Mouse (Mus musculus) C2C12 (cell line): ENCODE data around the gene Lgals12. TPM values are rescaled to one million over a fixed set of nuclear protein-coding genes. Genes with fewer than 3 reads are reported as not detected.

ENCODE experiments used
- H3K27me3 ChIP-seq: one replicate; pipeline ENCODE4 v1.6.1; 2011; ENCODE audit not compliant: control insufficient read depth, insufficient read depth, insufficient read length
- H3K36me3 ChIP-seq: one replicate; pipeline ENCODE4 v1.6.1; 2011; ENCODE audit not compliant: control insufficient read depth, insufficient read depth
- H3K4me3 ChIP-seq: one replicate; pipeline ENCODE4 v1.5.1; 2011; ENCODE audit warnings: mild to moderate bottlenecking, control low read depth; ENCODE audit not compliant: poor library complexity, insufficient read depth, severe bottlenecking
- H3K79me2 ChIP-seq: one replicate; pipeline ENCODE4 v1.6.1; 2011; ENCODE audit not compliant: control insufficient read depth, insufficient read depth
- H3K79me3 ChIP-seq: one replicate; pipeline ENCODE4 v1.6.1; 2011; ENCODE audit warnings: low read depth, control low read depth
- H3ac ChIP-seq: one replicate; pipeline ENCODE3; 2011; ENCODE audit warnings: low read depth; ENCODE audit not compliant: control insufficient read depth, insufficient read length
- CEBPB ChIP-seq: IDR thresholded peaks from one replicate; pipeline ENCODE4 v1.6.1; 2011; ENCODE audit warnings: low read depth, mild to moderate bottlenecking, control low read depth, moderate library complexity
- CTCF ChIP-seq: IDR thresholded peaks from one replicate; pipeline ENCODE4 v1.5.1; 2011; ENCODE audit not compliant: control insufficient read depth, insufficient read depth, insufficient read length
- FOSL1 ChIP-seq: IDR thresholded peaks from one replicate; pipeline ENCODE4 v1.8.0; 2011; ENCODE audit warnings: mild to moderate bottlenecking, low read length; ENCODE audit not compliant: poor library complexity, insufficient read depth, severe bottlenecking
- MAX ChIP-seq: IDR thresholded peaks from one replicate; pipeline ENCODE4 v1.6.1; 2011; ENCODE audit warnings: mild to moderate bottlenecking, control low read depth
- MYOD1 ChIP-seq: IDR thresholded peaks from one replicate; pipeline ENCODE4 v1.6.1; 2011; ENCODE audit warnings: low read depth; ENCODE audit not compliant: control insufficient read depth, insufficient read length
- MYOG ChIP-seq: IDR thresholded peaks from one replicate; pipeline ENCODE4 v1.6.1; 2011; ENCODE audit not compliant: control insufficient read depth, insufficient read length; ENCODE audit errors: extremely low read depth
- USF1 ChIP-seq: IDR thresholded peaks from one replicate; pipeline ENCODE4 v1.6.1; 2011; ENCODE audit warnings: low read depth, mild to moderate bottlenecking, control low read depth, moderate library complexity
- polyA plus RNA-seq: library from polyadenylated mRNA; unstranded; fragments of >200 nt; fragmentation: generic; extraction: Trizol; gene quantifications from one replicate; pipeline ENCODE4 v1.2.1, GENCODE M21; 2012; ENCODE audit warnings: missing spikeins

Gene Lgals12
- polyA plus RNA-seq, 1 experiment = not detected

DNA sequence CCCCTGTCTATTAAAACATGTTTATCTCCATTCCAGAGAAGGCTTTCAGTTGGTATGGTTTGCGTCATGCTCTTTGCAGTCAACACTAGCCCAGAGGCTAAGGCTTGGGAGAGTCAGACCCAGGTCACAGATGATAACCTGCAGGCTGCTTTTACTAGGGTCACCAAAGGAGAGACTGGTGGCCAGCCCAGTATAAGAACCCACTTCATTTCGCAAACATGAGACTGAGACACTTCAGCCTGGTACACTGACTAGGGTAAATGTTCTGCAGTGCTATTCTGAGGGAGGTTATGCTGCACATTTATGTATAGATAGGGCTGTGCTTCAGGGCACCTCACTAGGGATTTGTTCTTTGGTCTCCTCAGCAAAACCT is 54.7 kb downstream of the Lgals12 start:
- Histone ChIP-seq H3K79me3 (no peaks in the 10 kb centered on the region), H3K36me3 (no peaks in the 10 kb centered on the region), H3K4me3 (no peak overlapping the region), H3K79me2 (no peaks in the 10 kb centered on the region), H3K27me3 (no peaks in the 10 kb centered on the region), H3ac (no peak overlapping the region)
- no peak for TF ChIP-seq MYOG
- TF ChIP-seq CEBPB = no peak
- no peak for TF ChIP-seq MAX
- no peak for TF ChIP-seq MYOD1
- TF ChIP-seq FOSL1 = no peak
- no peak for TF ChIP-seq CTCF
- TF ChIP-seq USF1 = no peak

DNA sequence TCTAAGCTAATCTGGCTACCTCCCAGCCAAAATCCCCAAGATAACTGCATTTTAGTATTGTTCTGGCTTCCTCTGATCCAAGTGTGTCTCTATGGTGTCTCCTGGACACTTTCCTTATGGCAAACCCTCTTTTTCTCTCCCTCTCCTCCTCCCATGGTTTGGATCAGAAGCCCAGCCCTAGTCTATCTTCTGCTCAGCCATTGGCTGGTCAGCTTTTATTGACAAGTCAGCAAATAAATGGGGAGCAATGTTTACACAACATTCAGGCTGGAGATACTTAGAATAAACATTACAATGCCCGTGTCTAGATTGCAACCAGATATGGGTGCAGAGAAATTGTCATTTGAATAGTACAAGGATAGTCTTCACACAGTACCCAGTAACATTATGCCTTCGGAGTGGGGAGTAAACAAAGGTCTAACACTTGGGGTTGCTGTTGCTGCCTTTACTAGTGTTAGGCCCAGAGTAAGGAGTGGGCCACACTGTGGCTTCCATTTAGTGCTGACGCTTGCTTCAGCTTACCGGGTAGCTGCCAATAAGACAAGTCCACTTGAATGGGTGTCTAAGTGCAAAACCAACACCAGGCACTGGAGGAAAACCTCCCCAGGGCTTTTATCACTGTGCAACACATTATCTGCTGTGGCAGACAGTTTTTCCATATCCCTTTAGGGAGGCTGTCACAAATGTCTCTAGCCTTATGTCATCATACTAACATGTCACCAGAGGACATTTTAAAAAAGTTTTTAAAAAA is 55.3 kb downstream of the Lgals12 start:
- Histone ChIP-seq H3K4me3 (no peak overlapping the region), H3K27me3 (no peaks in the 10 kb centered on the region), H3K79me2 (no peaks in the 10 kb centered on the region), H3K79me3 (no peaks in the 10 kb centered on the region), H3ac (no peak overlapping the region), H3K36me3 (no peaks in the 10 kb centered on the region)
- TF ChIP-seq CTCF (no peak), USF1 (no peak), MYOD1 (no peak), MYOG (no peak), FOSL1 (no peak), MAX (no peak), CEBPB (no peak)

DNA sequence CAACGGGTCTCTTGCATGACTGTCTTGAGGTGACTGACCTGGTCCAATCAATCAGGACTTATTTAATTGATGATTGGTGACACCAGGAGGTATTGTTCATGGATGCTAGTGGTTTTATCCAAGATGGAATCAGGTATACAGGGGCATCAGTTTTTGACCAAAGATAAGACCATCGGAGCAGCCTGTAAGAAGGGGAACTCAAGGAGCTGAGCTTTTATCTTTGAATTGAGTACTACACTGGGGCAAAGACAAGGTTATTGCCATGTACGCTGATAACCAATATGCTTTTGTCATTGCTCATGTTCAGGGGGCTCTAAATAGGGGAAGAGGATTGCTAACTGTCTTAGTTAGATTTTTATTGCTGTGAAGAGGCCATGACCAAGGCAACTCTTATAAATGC is 58.1 kb downstream of the Lgals12 start:
- H3K79me2 ChIP-seq = no peaks in the 10 kb centered on the region
- no peak overlapping the region for H3K4me3 ChIP-seq
- no peaks in the 10 kb centered on the region for H3K36me3 ChIP-seq
- TF ChIP-seq CTCF (no peak), MAX (no peak), MYOD1 (no peak), CEBPB (no peak), USF1 (no peak), FOSL1 (no peak)
- H3ac ChIP-seq = no peak overlapping the region
- no peaks in the 10 kb centered on the region for H3K27me3 ChIP-seq
- H3K79me3 ChIP-seq = no peaks in the 10 kb centered on the region

Other genes starting within 250 kb of the Lgals12 start
- 21.6 TPM for gene Spindoc, start 224.2 kb downstream of the Lgals12 start, polyA plus RNA-seq
- 19.3 TPM for gene 2700081O15Rik, start 189.6 kb downstream of the Lgals12 start, polyA plus RNA-seq
- 71.7 TPM for gene Rtn3, start 123.9 kb downstream of the Lgals12 start, polyA plus RNA-seq
- 16.0 TPM for gene Atl3, start 113.2 kb downstream of the Lgals12 start, polyA plus RNA-seq
- 17.2 TPM for gene Pla2g16, start 49.7 kb downstream of the Lgals12 start, polyA plus RNA-seq
- gene Hrasls5, start 5.3 kb upstream of the Lgals12 start, polyA plus RNA-seq = not detected
- not detected for gene Slc22a19, start 104.1 kb upstream of the Lgals12 start, polyA plus RNA-seq
- not detected for gene Slc22a26, start 195.5 kb upstream of the Lgals12 start, polyA plus RNA-seq